In genomic region chr1:50622870-50623607, GRCm38 (mm10) we compare ENCODE assay signal across 21 mouse cellular contexts.
DNase-seq lines count a peak whose midpoint lies in the region; ATAC-seq and TF ChIP-seq lines count a peak whose summit lies in the region.
"Had no signal": no experiment of that assay in that cellular context is flagged by ENCODE, and none has a peak within 500 bp of the region (broad histone marks: within the 10 kb centered on the region; RNA-seq: fewer than 3 reads in every experiment).

No protein-coding gene starts in this region.

- H3K4me1 ChIP-seq in hindbrain, embryonic 11.5 days (replicated peaks; ENCODE audit: control insufficient read depth, insufficient read depth, low read length) = no peaks in the 10 kb centered on the region
- no peaks in the 10 kb centered on the region for H3K4me1 ChIP-seq in hindbrain, postnatal 0 days (ENCODE audit: insufficient read depth, low read length)
- H3K4me1 ChIP-seq in lung, embryonic 16.5 days (replicated peaks; ENCODE audit: control insufficient read depth, insufficient read depth, low read length) = no peaks in the 10 kb centered on the region
- H3K4me1 ChIP-seq in neural tube, embryonic 11.5 days (ENCODE audit: control insufficient read depth, insufficient read depth, low read length) = no peaks in the 10 kb centered on the region
- H3K4me1 ChIP-seq: forebrain, embryonic 13.5 days had no signal

- TF ChIP-seq CTCF in hindbrain, postnatal 0 days (IDR thresholded peaks at IDR 0.05; ENCODE audit: low read depth) = no peak

- no peak overlapping the region for H3K4me3 ChIP-seq in hindbrain, embryonic 11.5 days (ENCODE audit: low read depth, low read length)
- H3K4me3 ChIP-seq in hindbrain, postnatal 0 days (ENCODE audit: low read length) = no peak overlapping the region
- no peak overlapping the region for H3K4me3 ChIP-seq in lung, embryonic 16.5 days (ENCODE audit: low read length)
- H3K4me3 ChIP-seq in neural tube, embryonic 11.5 days (ENCODE audit: low read depth, low read length) = no peak overlapping the region
- H3K4me3 ChIP-seq: forebrain, embryonic 13.5 days; gastrocnemius, adult 2 months; left cerebral cortex, adult 2 months; myocyte had no signal

- no peak overlapping the region for H3K27ac ChIP-seq in hindbrain, embryonic 11.5 days (ENCODE audit: low read depth, low read length)
- H3K27ac ChIP-seq in hindbrain, postnatal 0 days = no peak overlapping the region
- no peak overlapping the region for H3K27ac ChIP-seq in lung, embryonic 16.5 days (ENCODE audit: low read length)
- no peak overlapping the region for H3K27ac ChIP-seq in neural tube, embryonic 11.5 days (ENCODE audit: low read depth, low read length)
- H3K27ac ChIP-seq: forebrain, embryonic 13.5 days; gastrocnemius, adult 2 months; left cerebral cortex, adult 2 months had no signal

- H3K9ac ChIP-seq in hindbrain, embryonic 11.5 days (ENCODE audit: low read depth, low read length) = no peak overlapping the region
- no peak overlapping the region for H3K9ac ChIP-seq in hindbrain, postnatal 0 days (replicated peaks; ENCODE audit: low read length)
- no peak overlapping the region for H3K9ac ChIP-seq in lung, embryonic 16.5 days (ENCODE audit: low read length)
- H3K9ac ChIP-seq in neural tube, embryonic 11.5 days (ENCODE audit: low read length) = no peak overlapping the region
- H3K9ac ChIP-seq: forebrain, embryonic 13.5 days had no signal

- H3K9me3 ChIP-seq in hindbrain, embryonic 11.5 days (ENCODE audit: control insufficient read depth, low read length) = no peaks in the 10 kb centered on the region
- no peaks in the 10 kb centered on the region for H3K9me3 ChIP-seq in hindbrain, postnatal 0 days (ENCODE audit: low read length)
- no peaks in the 10 kb centered on the region for H3K9me3 ChIP-seq in lung, embryonic 16.5 days (ENCODE audit: control insufficient read depth, low read length)
- no peaks in the 10 kb centered on the region for H3K9me3 ChIP-seq in neural tube, embryonic 11.5 days (ENCODE audit: control insufficient read depth, low read length)
- H3K9me3 ChIP-seq: forebrain, embryonic 13.5 days had no signal

- 75% methylated on average over 5 of the region's 5 CpGs for WGBS in hindbrain, embryonic 11.5 days
- 59% methylated on average over 5 of the region's 5 CpGs for WGBS in hindbrain, postnatal 0 days
- 53% methylated on average over 5 of the region's 5 CpGs for WGBS in lung, embryonic 16.5 days
- WGBS in neural tube, embryonic 11.5 days = 63% methylated on average over 5 of the region's 5 CpGs

- DNase-seq in hindbrain, embryonic 11.5 days (ENCODE audit: low spot score) = no peak
- DNase-seq in hindbrain, postnatal 0 days (ENCODE audit: low spot score) = no peak
- DNase-seq in lung, postnatal 14 days = no peak
- no peak for DNase-seq in neural tube, embryonic 11.5 days (ENCODE audit: low spot score)
- no peak for DNase-seq in neural tube, embryonic 10.5 days (ENCODE audit: extremely low spot score, low spot score)
- DNase-seq in thymus, postnatal 36 days = no peak
- DNase-seq: adrenal gland, postnatal 10 days; cerebellum, adult 2 months; cerebellum, postnatal 25 days; gastrocnemius, adult 2 months; kidney, adult 18-20 months; left cerebral cortex, postnatal 4 days; lung, postnatal 4 days; right cerebral cortex, adult 18-20 months; right cerebral cortex, postnatal 4 days; thymus, postnatal 25 days had no signal

- H3K27me3 ChIP-seq in hindbrain, embryonic 11.5 days (ENCODE audit: control insufficient read depth, insufficient read depth, low read length) = no peaks in the 10 kb centered on the region
- no peaks in the 10 kb centered on the region for H3K27me3 ChIP-seq in hindbrain, postnatal 0 days (ENCODE audit: insufficient read depth, low read length)
- no peaks in the 10 kb centered on the region for H3K27me3 ChIP-seq in lung, embryonic 16.5 days (ENCODE audit: control insufficient read depth, insufficient read depth, low read depth, low read length)
- H3K27me3 ChIP-seq in neural tube, embryonic 11.5 days (ENCODE audit: control insufficient read depth, insufficient read depth, low read length) = no peaks in the 10 kb centered on the region
- H3K27me3 ChIP-seq: forebrain, embryonic 13.5 days had no signal

- ATAC-seq in hindbrain, embryonic 11.5 days (ENCODE audit: low FRiP score) = peak; percentile 70
- ATAC-seq in hindbrain, postnatal 0 days = no peak
- ATAC-seq in lung, embryonic 16.5 days (ENCODE audit: low read depth) = peak; percentile 38; the same call in 1 of the 2 replicates
- 0 out of 2 replicates have a peak, but pooled peaks have one; percentile 42 for ATAC-seq in neural tube, embryonic 11.5 days (ENCODE audit: insufficient read depth, low FRiP score, low TSS enrichment)
- ATAC-seq: forebrain, embryonic 13.5 days; inflammation-experienced regulatory T-cells, adult 6 months had no signal

- no peak overlapping the region for H3K4me2 ChIP-seq in hindbrain, embryonic 11.5 days (replicated peaks; ENCODE audit: low read depth, low read length)
- no peak overlapping the region for H3K4me2 ChIP-seq in hindbrain, postnatal 0 days (ENCODE audit: low read depth, low read length)
- no peak overlapping the region for H3K4me2 ChIP-seq in lung, embryonic 16.5 days (ENCODE audit: low read depth, low read length)
- H3K4me2 ChIP-seq in neural tube, embryonic 11.5 days (ENCODE audit: low read depth) = no peak overlapping the region
- H3K4me2 ChIP-seq: forebrain, embryonic 13.5 days had no signal

- H3K36me3 ChIP-seq in hindbrain, embryonic 11.5 days (ENCODE audit: control insufficient read depth, insufficient read depth, low read length) = no peaks in the 10 kb centered on the region
- no peaks in the 10 kb centered on the region for H3K36me3 ChIP-seq in hindbrain, postnatal 0 days (ENCODE audit: insufficient read depth, low read length)
- no peaks in the 10 kb centered on the region for H3K36me3 ChIP-seq in lung, embryonic 16.5 days (ENCODE audit: control insufficient read depth, insufficient read depth, low read length)
- H3K36me3 ChIP-seq in neural tube, embryonic 11.5 days (ENCODE audit: control insufficient read depth, insufficient read depth, low read length) = no peaks in the 10 kb centered on the region
